Mouse (Mus musculus): ENCODE measurements at regions not wholly inside any gene's neighbourhood (a gene's known extent, or its start where the extent isn't known, plus 50 kb on each side); places are given as distances from the start of the nearest gene placed in this dataset.
A peak's percentile ranks its signal among the peaks of the same experiment; 100 is the strongest.

- Histone ChIP-seq H3K27me3 (ENCODE audit: control insufficient read depth, insufficient read depth, low read length, poor library complexity, severe bottlenecking) (no peaks in the 10 kb centered on the region), H3K4me3 (ENCODE audit: low read depth, low read length) (no peak overlapping the region), H3K9me3 (replicated peaks; ENCODE audit: control insufficient read depth, insufficient read depth, low read length, poor library complexity, severe bottlenecking) (no peaks in the 10 kb centered on the region), H3K4me1 (ENCODE audit: control insufficient read depth, insufficient read depth, low read length) (no peaks in the 10 kb centered on the region), H3K36me3 (ENCODE audit: control insufficient read depth, insufficient read depth, low read length, poor library complexity, severe bottlenecking) (no peaks in the 10 kb centered on the region), H3K9ac (ENCODE audit: low read depth, poor library complexity, severe bottlenecking) (no peak overlapping the region), H3K27ac (ENCODE audit: insufficient read depth, low read length) (no peak overlapping the region)
- TF ChIP-seq POLR2A (IDR thresholded peaks at IDR 0.05; ENCODE audit: insufficient read depth, low read length) (no peak), CTCF (IDR thresholded peaks at IDR 0.05; ENCODE audit: low read depth, low read length) (no peak), EP300 (IDR thresholded peaks at IDR 0.05; ENCODE audit: insufficient read depth, low read depth, low read length) (no peak)
These were observed 437.6 kb downstream of the Tmem182 start for GRCm38 (mm10) chr1:41243000-41243399.

GRCm38 (mm10) chr1:41244627-41245026 is 439.2 kb downstream of the Tmem182 start:
- TF ChIP-seq EP300 (IDR thresholded peaks at IDR 0.05; ENCODE audit: insufficient read depth, low read depth, low read length) (no peak), POLR2A (IDR thresholded peaks at IDR 0.05; ENCODE audit: insufficient read depth, low read length) (no peak), CTCF (IDR thresholded peaks at IDR 0.05; ENCODE audit: low read depth, low read length) (no peak)

GRCm38 (mm10) chr1:41264214-41264613 is 458.8 kb downstream of the Tmem182 start:
- TF ChIP-seq CTCF (IDR thresholded peaks at IDR 0.05; ENCODE audit: low read depth, low read length) (peak; percentile 39), EP300 (IDR thresholded peaks at IDR 0.05; ENCODE audit: insufficient read depth, low read depth, low read length) (no peak)
- H3K36me3 ChIP-seq (ENCODE audit: control insufficient read depth, insufficient read depth, low read length, poor library complexity, severe bottlenecking), result no peaks in the 10 kb centered on the region
- H3K27me3 ChIP-seq (ENCODE audit: control insufficient read depth, insufficient read depth, low read length, poor library complexity, severe bottlenecking), result no peaks in the 10 kb centered on the region
- H3K4me1 ChIP-seq (ENCODE audit: control insufficient read depth, insufficient read depth, low read length), result no peaks in the 10 kb centered on the region
- no peak overlapping the region for H3K27ac ChIP-seq (ENCODE audit: insufficient read depth, low read length)
- no peak overlapping the region for H3K4me3 ChIP-seq (ENCODE audit: low read depth, low read length)
- no peaks in the 10 kb centered on the region for H3K9me3 ChIP-seq (replicated peaks; ENCODE audit: control insufficient read depth, insufficient read depth, low read length, poor library complexity, severe bottlenecking)
- no peak overlapping the region for H3K9ac ChIP-seq (ENCODE audit: low read depth, poor library complexity, severe bottlenecking)

More at GRCm38 (mm10) chr1:41244627-41245026, 439.2 kb downstream of the Tmem182 start:
- no peaks in the 10 kb centered on the region for H3K4me1 ChIP-seq (ENCODE audit: control insufficient read depth, insufficient read depth, low read length)
- H3K4me3 ChIP-seq (ENCODE audit: low read depth, low read length), result no peak overlapping the region
- no peaks in the 10 kb centered on the region for H3K36me3 ChIP-seq (ENCODE audit: control insufficient read depth, insufficient read depth, low read length, poor library complexity, severe bottlenecking)
- H3K9ac ChIP-seq (ENCODE audit: low read depth, poor library complexity, severe bottlenecking), result no peak overlapping the region
- H3K27ac ChIP-seq (ENCODE audit: insufficient read depth, low read length), result no peak overlapping the region
- H3K27me3 ChIP-seq (ENCODE audit: control insufficient read depth, insufficient read depth, low read length, poor library complexity, severe bottlenecking), result no peaks in the 10 kb centered on the region
- no peaks in the 10 kb centered on the region for H3K9me3 ChIP-seq (replicated peaks; ENCODE audit: control insufficient read depth, insufficient read depth, low read length, poor library complexity, severe bottlenecking)

DNA sequence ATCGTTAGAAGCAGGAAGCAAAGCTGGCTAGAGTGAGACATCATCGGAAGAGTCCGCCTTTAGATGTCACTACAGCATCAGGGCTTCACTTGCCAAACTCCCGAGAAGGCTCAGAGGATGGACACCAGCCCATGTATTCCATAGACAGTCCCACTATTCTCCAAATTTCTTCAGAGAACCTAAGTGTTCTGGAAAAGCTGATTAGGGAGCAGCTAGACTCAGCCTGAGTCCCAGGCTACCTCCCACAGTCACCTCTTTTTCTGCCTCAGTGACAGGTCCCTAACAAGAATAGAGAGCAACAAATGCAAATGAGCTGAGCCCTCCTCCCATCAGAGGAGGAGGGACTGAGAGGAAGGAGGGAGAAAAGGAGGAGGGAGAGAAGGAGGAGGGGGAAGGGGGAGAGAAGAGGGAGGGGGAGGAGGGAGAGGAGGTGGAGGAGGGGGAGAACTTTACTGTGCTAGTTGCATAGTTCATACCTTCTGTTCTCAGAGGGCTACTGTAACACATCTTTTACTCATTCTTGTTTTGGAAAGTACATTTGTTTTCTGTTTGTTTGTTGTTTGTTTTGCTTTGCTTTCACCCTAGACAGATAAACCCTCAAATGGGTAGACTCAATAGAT is 465.8 kb downstream of the Tmem182 start:
- Histone ChIP-seq H3K27ac (ENCODE audit: insufficient read depth, low read length) (no peak overlapping the region), H3K9me3 (replicated peaks; ENCODE audit: control insufficient read depth, insufficient read depth, low read length, poor library complexity, severe bottlenecking) (no peaks in the 10 kb centered on the region), H3K9ac (ENCODE audit: low read depth, poor library complexity, severe bottlenecking) (no peak overlapping the region), H3K4me3 (ENCODE audit: low read depth, low read length) (no peak overlapping the region), H3K4me1 (ENCODE audit: control insufficient read depth, insufficient read depth, low read length) (no peaks in the 10 kb centered on the region), H3K36me3 (ENCODE audit: control insufficient read depth, insufficient read depth, low read length, poor library complexity, severe bottlenecking) (no peaks in the 10 kb centered on the region), H3K27me3 (ENCODE audit: control insufficient read depth, insufficient read depth, low read length, poor library complexity, severe bottlenecking) (no peaks in the 10 kb centered on the region)
- TF ChIP-seq EP300 (IDR thresholded peaks at IDR 0.05; ENCODE audit: insufficient read depth, low read depth, low read length) (no peak), CTCF (IDR thresholded peaks at IDR 0.05; ENCODE audit: low read depth, low read length) (no peak), POLR2A (IDR thresholded peaks at IDR 0.05; ENCODE audit: insufficient read depth, low read length) (no peak)

GRCm38 (mm10) chr1:41274573-41275270 is 469.3 kb downstream of the Tmem182 start:
- Histone ChIP-seq H3K4me1 (ENCODE audit: control insufficient read depth, insufficient read depth, low read length) (no peaks in the 10 kb centered on the region), H3K4me3 (ENCODE audit: low read depth, low read length) (no peak overlapping the region), H3K27ac (ENCODE audit: insufficient read depth, low read length) (no peak overlapping the region), H3K9me3 (replicated peaks; ENCODE audit: control insufficient read depth, insufficient read depth, low read length, poor library complexity, severe bottlenecking) (no peaks in the 10 kb centered on the region), H3K9ac (ENCODE audit: low read depth, poor library complexity, severe bottlenecking) (no peak overlapping the region), H3K27me3 (ENCODE audit: control insufficient read depth, insufficient read depth, low read length, poor library complexity, severe bottlenecking) (no peaks in the 10 kb centered on the region), H3K36me3 (ENCODE audit: control insufficient read depth, insufficient read depth, low read length, poor library complexity, severe bottlenecking) (no peaks in the 10 kb centered on the region)
- TF ChIP-seq CTCF (IDR thresholded peaks at IDR 0.05; ENCODE audit: low read depth, low read length), result peak; percentile 19
- TF ChIP-seq POLR2A (IDR thresholded peaks at IDR 0.05; ENCODE audit: insufficient read depth, low read length), result no peak

DNA sequence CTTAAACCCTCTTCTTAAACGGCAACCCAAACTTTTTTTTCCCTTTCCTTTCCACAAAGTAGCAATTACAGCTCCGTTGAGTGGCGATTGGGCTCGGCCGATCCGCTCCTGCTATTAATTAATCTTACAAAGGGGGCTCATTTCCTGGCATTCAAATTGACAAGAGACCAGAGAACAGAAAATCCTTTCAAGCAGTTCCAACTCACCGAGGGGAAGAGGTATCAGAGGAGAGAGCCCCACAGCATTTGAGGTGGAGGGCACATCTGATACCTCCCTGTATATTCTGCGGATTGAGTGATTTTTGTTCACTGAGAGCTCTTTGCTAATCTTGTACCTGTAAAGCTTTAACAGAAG is 469.8 kb downstream of the Tmem182 start:
- Histone ChIP-seq H3K27me3 (ENCODE audit: control insufficient read depth, insufficient read depth, low read length, poor library complexity, severe bottlenecking) (no peaks in the 10 kb centered on the region), H3K9ac (ENCODE audit: low read depth, poor library complexity, severe bottlenecking) (no peak overlapping the region), H3K4me1 (ENCODE audit: control insufficient read depth, insufficient read depth, low read length) (no peaks in the 10 kb centered on the region), H3K36me3 (ENCODE audit: control insufficient read depth, insufficient read depth, low read length, poor library complexity, severe bottlenecking) (no peaks in the 10 kb centered on the region), H3K27ac (ENCODE audit: insufficient read depth, low read length) (no peak overlapping the region), H3K4me3 (ENCODE audit: low read depth, low read length) (no peak overlapping the region), H3K9me3 (replicated peaks; ENCODE audit: control insufficient read depth, insufficient read depth, low read length, poor library complexity, severe bottlenecking) (no peaks in the 10 kb centered on the region)
- no peak for TF ChIP-seq EP300 (IDR thresholded peaks at IDR 0.05; ENCODE audit: insufficient read depth, low read depth, low read length)
- TF ChIP-seq POLR2A (IDR thresholded peaks at IDR 0.05; ENCODE audit: insufficient read depth, low read length), result no peak
- TF ChIP-seq CTCF (IDR thresholded peaks at IDR 0.05; ENCODE audit: low read depth, low read length), result no peak
